Mouse (Mus musculus) brown adipose tissue, adult 24 weeks (tissue): ENCODE results near the gene Cxcr5. TPM values are rescaled to one million over a fixed set of nuclear protein-coding genes. Genes with fewer than 3 reads are reported as not detected.
"Not testable (repeated sequence)": the region's sequence is repeated elsewhere in the genome, so short reads cannot be mapped to it uniquely, and the experiment has no call there.

Experiments
- H3K27ac ChIP-seq: fragments of 200-500 bp; replicated peaks from 2 replicates; pipeline ENCODE4 v1.5.1; 2012; ENCODE audit warnings: low read depth, mild to moderate bottlenecking, low read length
- H3K4me1 ChIP-seq: fragments of 200-500 bp; 2 replicates; pipeline ENCODE4 v1.6.1; 2012; ENCODE audit warnings: low read length, mixed read lengths; ENCODE audit not compliant: control insufficient read depth, insufficient read depth, insufficient read length
- H3K4me3 ChIP-seq: fragments of 200-500 bp; 2 replicates; pipeline ENCODE4 v1.5.1; 2012; ENCODE audit warnings: low read depth, mild to moderate bottlenecking, low read length, moderate library complexity; ENCODE audit not compliant: insufficient read depth
- polyA plus RNA-seq: library from polyadenylated mRNA; stranded (reverse); fragments of >200 nt; gene quantifications from 2 replicates; pipeline ENCODE4 v1.2.4, GENCODE M21; 2012; ENCODE audit not compliant: missing spikeins, insufficient read depth, insufficient read length

Gene Cxcr5
- polyA plus RNA-seq, 1 experiment = not detected

DNA sequence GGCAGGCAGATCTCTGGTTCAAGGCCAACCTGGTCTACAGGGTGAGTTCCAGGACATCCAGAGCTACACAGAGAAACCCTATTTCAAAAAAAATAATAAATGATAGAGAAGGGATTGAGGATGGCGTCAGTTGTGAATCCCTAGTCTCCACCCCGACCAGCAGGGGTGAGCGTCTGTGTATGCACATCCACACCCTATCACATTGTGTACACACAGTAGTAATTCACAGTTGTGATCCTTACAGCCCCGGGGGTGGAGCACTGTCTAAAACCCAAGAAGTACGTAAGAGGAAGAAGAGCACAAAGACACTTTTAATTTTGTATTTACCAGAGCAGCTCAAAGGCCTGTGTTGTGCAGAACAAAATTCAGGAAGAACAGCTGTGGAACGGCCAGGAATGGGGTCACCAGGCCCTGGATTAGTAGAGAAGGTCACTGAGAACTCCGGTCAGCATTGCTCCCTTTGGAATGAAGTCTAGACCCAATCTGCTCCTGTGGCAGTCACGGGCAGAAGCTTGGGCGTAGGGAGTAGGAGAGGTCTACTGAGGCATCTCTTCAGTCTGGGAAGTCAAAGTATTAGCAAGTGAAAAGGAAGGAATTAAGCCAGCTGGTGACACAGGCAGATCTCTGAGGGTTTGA, 33.3 kb upstream of the Cxcr5 start:
- Histone ChIP-seq H3K27ac (no peak overlapping the region), H3K4me1 (peaks cover 6% of the 10 kb centered on the region; the same call in 1 of the 2 replicates), H3K4me3 (no peak overlapping the region)

DNA sequence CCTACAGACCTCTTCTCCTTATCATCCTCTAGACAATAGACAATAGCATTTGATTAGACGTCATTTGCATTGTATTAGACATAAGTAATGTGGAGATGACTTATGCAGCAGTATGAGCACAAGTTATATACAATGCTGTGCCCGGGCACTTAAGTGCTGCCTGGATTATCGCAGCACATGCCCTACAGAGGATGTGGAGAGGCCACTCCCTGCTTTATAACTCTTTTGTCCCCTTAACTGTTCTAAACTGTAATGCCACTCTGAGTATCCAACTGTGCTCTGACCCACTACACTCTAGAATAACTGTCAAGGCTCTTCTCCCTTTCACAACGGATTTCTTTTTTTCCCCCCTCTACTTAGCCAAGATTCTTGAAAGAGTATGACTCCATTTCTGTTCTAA, 32.2 kb upstream of the Cxcr5 start:
- Histone ChIP-seq H3K4me1 (peaks cover under 1% of the 10 kb centered on the region; the same call in 1 of the 2 replicates), H3K27ac (no peak overlapping the region), H3K4me3 (no peak overlapping the region)

DNA sequence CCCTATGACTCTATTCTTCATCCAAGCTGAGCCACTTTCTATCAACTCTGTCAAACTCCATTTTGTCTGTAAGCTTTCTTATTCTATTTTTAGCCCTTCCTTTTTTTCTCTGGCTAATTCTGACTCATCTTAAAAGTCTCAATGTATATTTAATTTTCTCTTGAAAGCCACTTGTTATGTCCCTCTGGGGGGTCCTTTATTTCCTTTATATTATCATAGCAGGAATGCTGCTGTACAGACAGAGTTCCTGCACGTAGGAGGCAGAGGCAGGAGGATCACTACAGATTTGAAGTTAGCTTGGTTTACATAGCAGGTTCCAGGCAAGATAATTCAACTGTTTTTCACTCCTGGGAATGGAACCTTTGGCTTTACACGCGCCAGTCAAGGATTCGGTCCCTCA, 31.5 kb upstream of the Cxcr5 start:
- Histone ChIP-seq H3K27ac (no peak overlapping the region), H3K4me3 (no peak overlapping the region), H3K4me1 (no peaks in the 10 kb centered on the region)

DNA sequence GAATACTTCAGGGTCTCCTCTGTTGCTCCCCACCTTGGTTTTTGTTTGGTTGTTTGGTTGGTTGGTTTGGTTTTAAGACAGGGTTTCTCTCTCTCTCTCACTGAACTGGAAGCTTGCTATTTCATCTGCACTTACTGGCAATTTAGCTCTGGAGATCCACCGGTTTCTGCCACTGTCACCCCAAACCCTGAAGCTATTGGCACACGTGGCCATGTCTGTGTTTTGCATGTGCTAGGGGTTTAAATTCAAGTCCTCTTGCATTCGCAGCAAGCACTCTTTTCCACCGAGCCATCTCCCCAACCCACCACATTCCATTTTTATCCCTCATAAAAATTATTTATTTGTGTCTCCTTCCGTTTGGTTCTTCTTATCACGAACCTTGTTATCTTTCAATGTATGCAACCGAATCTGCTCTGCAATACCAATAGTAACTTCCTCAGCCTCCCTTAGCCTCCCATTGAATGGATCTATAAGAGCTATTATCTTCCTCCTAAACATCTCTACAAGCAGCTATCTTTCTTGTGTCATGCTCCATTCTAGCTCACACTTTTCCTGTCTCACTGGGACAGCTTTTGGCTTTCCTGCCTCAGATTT, 30.0 kb upstream of the Cxcr5 start:
- Histone ChIP-seq H3K27ac (no peak overlapping the region), H3K4me1 (no peaks in the 10 kb centered on the region), H3K4me3 (no peak overlapping the region)

DNA sequence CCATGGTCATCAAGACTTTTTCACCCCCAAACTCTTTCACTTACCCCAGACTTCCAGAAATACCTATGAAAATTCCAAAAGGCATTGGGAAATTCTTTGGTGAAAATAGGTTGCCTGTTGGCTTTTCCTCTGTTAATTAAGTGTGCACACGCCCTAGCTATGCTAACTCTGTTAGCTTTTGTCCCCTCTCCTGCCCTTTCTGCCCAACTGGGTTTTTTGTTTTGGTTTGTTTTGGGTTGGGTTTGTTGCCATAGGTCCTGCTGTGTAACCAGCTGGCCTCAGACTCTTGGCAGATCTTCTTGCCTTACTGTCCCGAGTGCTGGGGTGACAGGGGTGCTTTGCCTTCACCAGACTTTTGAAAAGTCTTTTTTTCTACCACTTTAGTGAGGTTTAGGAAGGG, 29.3 kb upstream of the Cxcr5 start:
- no peak overlapping the region for H3K27ac ChIP-seq
- H3K4me3 ChIP-seq = no peak overlapping the region
- H3K4me1 ChIP-seq = no peaks in the 10 kb centered on the region

DNA sequence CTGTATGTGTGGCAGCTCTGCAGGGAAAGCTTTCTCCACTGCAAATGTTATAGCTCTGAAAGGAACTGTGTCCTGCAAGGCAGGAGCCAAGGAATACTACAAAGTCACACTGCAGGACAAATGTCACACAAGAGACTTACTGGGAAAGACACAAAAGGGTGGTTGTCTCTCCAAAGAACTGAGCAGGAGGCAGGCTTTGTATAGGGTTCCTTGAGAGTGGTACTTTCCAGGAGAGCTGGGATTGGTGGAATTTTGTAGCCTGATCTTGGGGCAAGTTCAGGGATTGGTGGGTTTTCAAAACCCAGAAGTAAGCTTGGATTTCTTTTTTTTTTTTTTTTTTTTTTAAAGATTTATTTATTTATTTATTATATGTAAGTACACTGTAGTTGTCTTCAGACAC, 27.4 kb upstream of the Cxcr5 start:
- Histone ChIP-seq H3K4me1 (no peaks in the 10 kb centered on the region), H3K27ac (no peak overlapping the region), H3K4me3 (no peak overlapping the region)

DNA sequence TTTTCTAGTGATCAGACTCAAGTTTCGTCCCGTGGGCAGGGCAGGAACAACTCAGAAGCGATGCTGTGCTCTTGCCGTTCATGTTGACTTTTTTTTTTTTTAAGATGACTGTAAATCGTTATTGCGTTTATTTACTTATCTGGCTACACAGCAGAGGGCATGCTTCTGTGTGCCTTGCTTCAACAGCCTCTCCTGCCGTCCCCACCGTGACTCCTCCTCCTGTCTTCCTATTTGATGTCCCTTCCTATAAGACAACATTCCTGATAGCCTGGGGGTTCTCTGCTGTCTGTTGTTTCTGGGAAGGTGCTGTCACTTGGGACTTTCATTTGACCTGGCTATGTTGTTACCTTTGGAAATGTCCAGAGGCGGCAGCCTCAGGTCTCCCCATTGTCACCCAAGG, 26.9 kb upstream of the Cxcr5 start:
- H3K27ac ChIP-seq = no peak overlapping the region
- H3K4me1 ChIP-seq = no peaks in the 10 kb centered on the region
- H3K4me3 ChIP-seq = no peak overlapping the region

DNA sequence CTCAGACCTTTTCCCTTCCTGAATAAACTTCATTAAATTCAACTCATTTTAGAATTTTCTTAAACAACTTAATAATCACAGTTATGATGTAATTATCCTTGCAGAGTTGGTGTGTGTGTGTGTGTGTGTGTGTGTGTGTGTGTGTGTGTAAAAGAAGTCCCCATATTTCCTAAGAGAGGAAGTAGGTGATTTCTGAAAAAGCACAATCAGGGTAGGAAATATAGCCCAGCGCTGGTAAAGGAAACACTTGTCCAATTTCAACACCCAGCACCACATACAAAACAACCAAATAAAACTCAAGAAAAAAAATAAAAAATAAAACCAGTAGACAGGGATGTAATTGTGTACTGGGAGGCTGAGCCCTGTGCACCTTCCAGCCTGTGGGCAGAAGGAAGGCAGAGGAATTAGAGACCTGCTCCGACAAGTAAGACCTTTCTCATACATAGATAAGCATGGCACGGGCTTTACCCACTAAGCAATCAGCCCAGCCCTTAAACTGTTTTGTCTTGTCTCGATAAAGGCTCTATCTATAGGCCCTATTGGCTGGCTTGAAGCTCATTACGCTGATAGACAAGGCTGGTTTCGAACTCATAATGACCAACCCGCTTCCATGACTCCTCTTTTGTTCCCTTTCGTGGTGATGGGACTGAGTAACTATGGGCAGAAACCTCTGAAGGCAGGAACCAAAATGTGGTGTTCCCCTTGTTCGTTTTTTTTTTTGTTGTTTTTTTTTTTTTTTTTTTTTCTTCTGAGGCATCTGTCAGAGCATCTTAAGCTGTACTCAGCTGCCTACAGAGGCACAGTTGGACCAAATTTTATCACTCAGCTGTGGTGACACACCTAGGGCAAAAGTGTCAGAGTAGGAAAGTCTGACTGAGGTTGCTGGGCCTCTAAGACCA, 25.8 kb upstream of the Cxcr5 start:
- H3K27ac ChIP-seq = no peak overlapping the region
- no peak overlapping the region for H3K4me3 ChIP-seq
- H3K4me1 ChIP-seq = no peaks in the 10 kb centered on the region

DNA sequence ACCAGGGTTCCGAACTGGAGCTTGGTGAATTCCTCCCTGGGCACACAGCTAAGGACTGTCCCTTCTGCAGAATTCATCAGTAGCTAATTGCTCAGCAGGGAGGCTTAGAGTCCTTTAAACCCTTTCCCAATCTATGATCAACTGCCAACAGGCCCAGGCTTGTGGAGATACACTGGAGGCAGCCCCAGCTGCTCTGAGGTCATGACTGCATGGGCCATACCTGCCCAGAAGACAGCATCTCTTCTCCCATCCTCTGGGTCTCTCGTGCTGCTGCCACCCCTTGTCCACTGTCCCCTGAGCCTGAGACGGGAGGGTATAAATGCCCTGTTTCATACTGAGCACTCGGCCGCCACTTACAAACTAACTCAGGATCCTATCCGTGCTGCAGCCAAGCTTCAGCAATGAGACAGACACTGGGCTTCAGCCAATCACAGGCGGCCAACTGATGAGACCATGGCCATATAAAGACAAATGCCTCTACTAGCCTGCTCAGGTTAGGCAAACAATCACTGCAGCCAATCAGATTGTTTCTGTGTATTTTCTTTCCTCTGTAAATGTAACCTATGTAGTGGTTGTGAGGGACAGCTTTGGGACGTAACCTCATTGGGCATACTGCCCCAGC, 25.1 kb upstream of the Cxcr5 start:
- H3K27ac ChIP-seq = no peak overlapping the region
- no peaks in the 10 kb centered on the region for H3K4me1 ChIP-seq
- H3K4me3 ChIP-seq = no peak overlapping the region

DNA sequence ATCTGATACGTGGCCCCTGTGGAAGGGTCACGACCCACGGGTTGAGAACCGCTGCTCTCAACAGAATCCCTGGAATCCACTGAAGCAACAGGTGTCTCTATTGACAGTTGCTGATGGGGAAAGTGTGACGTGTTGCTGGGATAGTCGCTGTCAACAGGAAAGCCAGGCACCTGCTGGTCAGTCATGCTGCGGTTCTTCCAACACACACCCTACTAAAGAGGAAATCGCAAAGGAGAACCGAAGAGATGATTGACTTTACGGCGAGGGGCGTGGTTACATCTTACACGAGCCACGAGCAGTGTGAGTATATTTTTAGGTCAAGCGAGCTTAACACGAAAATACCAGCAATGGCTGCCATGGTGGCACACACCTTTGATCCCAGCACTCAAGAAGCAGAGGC, 20.7 kb upstream of the Cxcr5 start:
- no peak overlapping the region for H3K27ac ChIP-seq
- H3K4me1 ChIP-seq = no peaks in the 10 kb centered on the region
- H3K4me3 ChIP-seq = no peak overlapping the region

DNA sequence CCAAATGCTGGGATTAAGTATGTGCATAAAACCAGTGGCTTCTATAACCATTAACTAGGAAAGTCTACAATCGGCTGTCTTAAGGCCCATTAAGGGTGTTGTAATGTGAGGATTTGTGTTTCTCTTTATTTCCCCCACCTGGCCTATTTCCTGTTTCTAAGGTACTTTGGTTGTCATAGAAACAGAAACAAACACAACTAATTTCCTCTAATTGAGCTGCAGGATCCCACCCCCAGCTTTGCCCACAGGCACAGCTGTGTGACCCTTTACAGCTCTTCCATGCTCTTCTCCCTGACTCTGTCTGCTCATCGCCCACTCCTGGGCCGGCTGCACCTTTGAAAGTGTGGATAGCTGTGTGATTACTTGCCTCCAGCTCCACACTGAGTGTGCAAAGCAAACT, 19.7 kb upstream of the Cxcr5 start:
- no peak overlapping the region for H3K27ac ChIP-seq
- H3K4me1 ChIP-seq = no peaks in the 10 kb centered on the region
- no peak overlapping the region for H3K4me3 ChIP-seq

DNA sequence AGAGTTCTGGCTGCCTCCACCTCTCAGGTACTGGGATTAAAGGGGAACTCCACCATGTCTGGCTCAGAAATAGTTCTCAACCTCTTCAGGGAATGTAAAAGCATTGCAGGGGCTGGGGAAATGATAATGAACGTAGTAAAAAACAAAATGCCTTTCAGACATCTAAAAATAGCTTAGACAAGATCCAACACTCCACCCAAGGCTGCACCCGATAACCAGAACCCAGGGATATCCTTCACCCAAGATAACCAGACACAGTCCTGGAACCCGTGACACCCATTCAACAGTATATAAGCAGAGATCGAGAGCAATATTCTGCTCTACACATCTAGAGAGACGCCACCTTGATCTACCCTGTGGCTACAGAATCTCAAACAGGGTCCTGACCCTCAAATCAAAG, 18.4 kb upstream of the Cxcr5 start:
- no peak overlapping the region for H3K27ac ChIP-seq
- H3K4me1 ChIP-seq = no peaks in the 10 kb centered on the region
- H3K4me3 ChIP-seq = no peak overlapping the region

DNA sequence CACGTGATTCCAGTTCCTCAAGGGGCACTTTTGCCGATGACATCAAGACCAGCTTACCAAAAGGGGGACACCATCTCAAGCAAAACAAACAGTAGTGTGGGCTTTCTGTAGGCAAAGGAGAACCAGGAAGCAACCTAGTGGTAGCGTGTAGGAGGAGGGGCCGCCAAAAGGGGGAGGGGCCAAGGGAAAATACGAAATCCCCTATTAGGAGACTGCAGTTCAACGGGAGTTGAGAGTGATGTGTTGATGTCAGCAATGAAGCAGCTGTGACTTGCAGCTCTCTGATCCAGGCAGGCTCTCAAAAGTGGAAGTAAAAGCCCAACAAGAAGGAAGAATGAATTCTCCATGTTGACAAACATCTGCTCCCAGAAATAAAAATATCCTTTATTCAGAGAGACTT, 17.7 kb upstream of the Cxcr5 start:
- no peaks in the 10 kb centered on the region for H3K4me1 ChIP-seq
- no peak overlapping the region for H3K4me3 ChIP-seq
- no peak overlapping the region for H3K27ac ChIP-seq

DNA sequence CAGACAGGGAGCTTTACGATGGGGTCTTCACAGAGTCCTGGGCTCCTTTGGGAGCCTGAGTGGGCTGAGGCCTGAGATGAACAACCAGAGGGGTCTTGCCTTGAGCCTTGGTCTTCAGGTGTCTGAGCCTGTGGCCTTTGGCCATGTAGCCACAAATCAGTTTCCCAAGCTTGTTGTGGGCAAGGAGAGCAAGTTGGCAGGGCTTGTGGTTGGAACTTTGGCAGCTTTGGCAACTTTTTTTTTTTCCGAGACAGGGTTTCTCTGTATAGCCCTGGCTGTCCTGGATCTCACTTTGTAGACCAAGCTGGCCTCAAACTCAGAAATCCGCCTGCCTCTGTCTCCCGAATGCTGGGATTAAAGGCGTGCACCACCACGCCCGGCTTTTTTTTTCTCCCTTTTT, 14.4 kb upstream of the Cxcr5 start:
- not testable (repeated sequence) for H3K4me3 ChIP-seq, H3K27ac ChIP-seq, H3K4me1 ChIP-seq

DNA sequence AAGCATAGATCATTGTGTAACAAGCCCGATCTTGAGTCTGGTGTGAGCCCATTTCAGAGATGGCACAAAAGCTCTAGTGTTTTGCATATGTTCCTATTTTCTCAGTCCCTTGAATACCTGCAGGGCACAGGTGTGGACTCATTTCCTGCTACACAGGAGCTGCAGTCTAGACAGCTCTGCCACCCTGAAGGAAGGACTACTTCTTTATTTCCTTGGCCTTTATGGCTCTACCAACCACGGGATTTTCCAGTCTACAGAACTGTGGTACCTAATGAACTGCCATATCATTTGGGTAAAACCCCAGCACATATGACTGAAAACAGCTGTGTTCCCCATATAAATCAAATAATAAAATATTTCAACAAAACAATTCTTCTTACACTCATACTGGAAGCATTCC, 13.4 kb upstream of the Cxcr5 start:
- Histone ChIP-seq H3K4me1 (no peaks in the 10 kb centered on the region), H3K4me3 (no peak overlapping the region), H3K27ac (no peak overlapping the region)
